Mouse (Mus musculus) midbrain, embryonic 15.5 days (tissue): ENCODE results near the gene Cdh26. TPM values are rescaled to one million over a fixed set of nuclear protein-coding genes. Genes with fewer than 3 reads are reported as not detected.

ENCODE experiments used
- ATAC-seq: fragments of 200-750 bp; cut with Nextera tagmentation; replicated peaks from 2 replicates; pipeline ENCODE4 v1.8.0; 2017; ENCODE audit warnings: moderate TSS enrichment
- H3K27ac ChIP-seq: fragments of 300-500 bp; sonication (generic); 2 replicates; pipeline ENCODE4 v1.5.1; 2015; ENCODE audit warnings: mild to moderate bottlenecking, inconsistent platforms
- H3K27me3 ChIP-seq: fragments of 300-500 bp; sonication (generic); replicated peaks from 2 replicates; pipeline ENCODE4 v1.6.1; 2015; ENCODE audit warnings: inconsistent platforms
- H3K36me3 ChIP-seq: fragments of 300-500 bp; sonication (generic); replicated peaks from 2 replicates; pipeline ENCODE4 v1.6.1; 2015; ENCODE audit warnings: inconsistent platforms
- H3K4me1 ChIP-seq: fragments of 300-500 bp; sonication (generic); 2 replicates; pipeline ENCODE4 v1.6.1; 2015; ENCODE audit warnings: inconsistent platforms
- H3K4me2 ChIP-seq: fragments of 300-500 bp; sonication (generic); 2 replicates; pipeline ENCODE4 v1.6.1; 2015; ENCODE audit warnings: inconsistent platforms, mild to moderate bottlenecking, moderate library complexity
- H3K4me3 ChIP-seq: fragments of 300-500 bp; sonication (generic); 2 replicates; pipeline ENCODE4 v1.5.1; 2015; ENCODE audit warnings: mild to moderate bottlenecking, inconsistent platforms
- H3K9ac ChIP-seq: fragments of 300-500 bp; sonication (generic); 2 replicates; pipeline ENCODE4 v1.6.1; 2015; ENCODE audit warnings: mild to moderate bottlenecking, inconsistent platforms
- H3K9me3 ChIP-seq: fragments of 300-500 bp; sonication (generic); 2 replicates; pipeline ENCODE4 v1.6.1; 2016; ENCODE audit warnings: inconsistent platforms
- WGBS: fragments of 180-500 bp; shearing (Covaris S2); methylation state at CpG from one replicate; pipeline ENCODE4 v1.1.7; 2015; ENCODE audit warnings: mixed read lengths; 5-methylcytosine and 5-hydroxymethylcytosine counted together
- polyA plus RNA-seq: library from polyadenylated mRNA; unstranded; fragments of >200 nt; fragmentation: Nextera tagmentation; extraction: Ambion mirVana; gene quantifications from 2 replicates; pipeline ENCODE4 v1.2.1, GENCODE M21; 2015

Gene Cdh26
- polyA plus RNA-seq, 1 experiment from 2014 or later: 0.27 TPM

GRCm38 (mm10) chr2:178420576-178420975, 9.8 kb upstream of the Cdh26 start:
- Histone ChIP-seq H3K36me3 (no peaks in the 10 kb centered on the region), H3K27me3 (no peaks in the 10 kb centered on the region), H3K4me3 (no peak overlapping the region), H3K9me3 (no peaks in the 10 kb centered on the region), H3K9ac (no peak overlapping the region), H3K27ac (no peak overlapping the region), H3K4me1 (no peaks in the 10 kb centered on the region; the same call in none of the 2 replicates), H3K4me2 (no peak overlapping the region)
- 86% methylated on average over 9 of the region's 9 CpGs for WGBS
- ATAC-seq: no peak

- H3K4me2 ChIP-seq: no peak overlapping the region
Measured at GRCm38 (mm10) chr2:178421603-178422002, 8.7 kb upstream of the Cdh26 start.

GRCm38 (mm10) chr2:178422186-178422585, 8.1 kb upstream of the Cdh26 start:
- Histone ChIP-seq H3K4me3 (no peak overlapping the region), H3K9me3 (no peaks in the 10 kb centered on the region), H3K4me1 (no peaks in the 10 kb centered on the region; the same call in 1 of the 2 replicates), H3K27ac (no peak overlapping the region), H3K9ac (no peak overlapping the region), H3K36me3 (no peaks in the 10 kb centered on the region), H3K4me2 (no peak overlapping the region), H3K27me3 (no peaks in the 10 kb centered on the region)
- ATAC-seq: no peak
- WGBS: 43% methylated on average over 3 of the region's 3 CpGs

More at GRCm38 (mm10) chr2:178421603-178422002, 8.7 kb upstream of the Cdh26 start:
- Histone ChIP-seq H3K36me3 (no peaks in the 10 kb centered on the region), H3K27me3 (no peaks in the 10 kb centered on the region), H3K27ac (no peak overlapping the region), H3K4me1 (no peaks in the 10 kb centered on the region; the same call in 1 of the 2 replicates), H3K9ac (no peak overlapping the region), H3K9me3 (no peaks in the 10 kb centered on the region), H3K4me3 (no peak overlapping the region)
- WGBS: 40% methylated on average over 6 of the region's 6 CpGs
- no peak; the same call in 1 of the 2 replicates for ATAC-seq

GRCm38 (mm10) chr2:178423223-178423622, 7.1 kb upstream of the Cdh26 start:
- Histone ChIP-seq H3K27ac (no peak overlapping the region), H3K27me3 (no peaks in the 10 kb centered on the region), H3K4me3 (no peak overlapping the region), H3K4me2 (no peak overlapping the region), H3K36me3 (no peaks in the 10 kb centered on the region), H3K9ac (no peak overlapping the region), H3K4me1 (no peaks in the 10 kb centered on the region; the same call in 1 of the 2 replicates), H3K9me3 (no peaks in the 10 kb centered on the region)
- ATAC-seq: no peak
- WGBS: 80% methylated on average over 5 of the region's 5 CpGs

GRCm38 (mm10) chr2:178426229-178426628, 4.1 kb upstream of the Cdh26 start:
- Histone ChIP-seq H3K27me3 (no peaks in the 10 kb centered on the region), H3K9ac (no peak overlapping the region), H3K36me3 (no peaks in the 10 kb centered on the region), H3K27ac (no peak overlapping the region), H3K4me3 (no peak overlapping the region), H3K4me2 (no peak overlapping the region), H3K4me1 (no peaks in the 10 kb centered on the region; the same call in 1 of the 2 replicates), H3K9me3 (no peaks in the 10 kb centered on the region)
- 45% methylated on average over 4 of the region's 4 CpGs for WGBS
- peak; percentile 40; the same call in 1 of the 2 replicates for ATAC-seq

- Histone ChIP-seq H3K9ac (no peak overlapping the region), H3K4me1 (no peaks in the 10 kb centered on the region; the same call in 1 of the 2 replicates), H3K4me3 (no peak overlapping the region), H3K27ac (no peak overlapping the region), H3K9me3 (no peaks in the 10 kb centered on the region), H3K36me3 (no peaks in the 10 kb centered on the region), H3K4me2 (no peak overlapping the region), H3K27me3 (no peaks in the 10 kb centered on the region)
- WGBS: 85% methylated on average over 5 of the region's 5 CpGs
- ATAC-seq: no peak
Measured at GRCm38 (mm10) chr2:178427181-178427580, 3.1 kb upstream of the Cdh26 start.

GRCm38 (mm10) chr2:178428183-178428582, 2.1 kb upstream of the Cdh26 start:
- no peak overlapping the region for H3K4me3 ChIP-seq
- WGBS: 85% methylated on average over 9 of the region's 9 CpGs

GRCm38 (mm10) chr2:178428676-178429075, 1.7 kb upstream of the Cdh26 start:
- no peak overlapping the region for H3K4me3 ChIP-seq
- no peaks in the 10 kb centered on the region for H3K36me3 ChIP-seq
- H3K9ac ChIP-seq: no peak overlapping the region
- H3K27me3 ChIP-seq: no peaks in the 10 kb centered on the region
- ATAC-seq: no peak
- 92% methylated on average over 4 of the region's 4 CpGs for WGBS
- H3K4me1 ChIP-seq: no peaks in the 10 kb centered on the region; the same call in 1 of the 2 replicates
- H3K27ac ChIP-seq: no peak overlapping the region
- H3K9me3 ChIP-seq: no peaks in the 10 kb centered on the region
- H3K4me2 ChIP-seq: no peak overlapping the region

More at GRCm38 (mm10) chr2:178428183-178428582, 2.1 kb upstream of the Cdh26 start:
- Histone ChIP-seq H3K9me3 (no peaks in the 10 kb centered on the region), H3K9ac (no peak overlapping the region), H3K27ac (no peak overlapping the region), H3K27me3 (no peaks in the 10 kb centered on the region), H3K36me3 (no peaks in the 10 kb centered on the region), H3K4me2 (no peak overlapping the region), H3K4me1 (no peaks in the 10 kb centered on the region; the same call in 1 of the 2 replicates)
- ATAC-seq: no peak

GRCm38 (mm10) chr2:178429426-178429825, 905 bp upstream of the Cdh26 start:
- no peak overlapping the region for H3K9ac ChIP-seq
- ATAC-seq: no peak
- H3K27ac ChIP-seq: no peak overlapping the region
- WGBS: 79% methylated on average over 6 of the region's 6 CpGs
- H3K4me2 ChIP-seq: no peak overlapping the region
- H3K4me3 ChIP-seq: no peak overlapping the region
- H3K36me3 ChIP-seq: no peaks in the 10 kb centered on the region
- H3K9me3 ChIP-seq: no peaks in the 10 kb centered on the region
- H3K4me1 ChIP-seq: no peaks in the 10 kb centered on the region; the same call in 1 of the 2 replicates
- no peaks in the 10 kb centered on the region for H3K27me3 ChIP-seq

GRCm38 (mm10) chr2:178433495-178433894, 3.2 kb downstream of the Cdh26 start:
- Histone ChIP-seq H3K4me2 (no peak overlapping the region), H3K4me3 (no peak overlapping the region), H3K27ac (no peak overlapping the region), H3K9me3 (no peaks in the 10 kb centered on the region), H3K36me3 (no peaks in the 10 kb centered on the region), H3K9ac (no peak overlapping the region), H3K4me1 (no peaks in the 10 kb centered on the region; the same call in 1 of the 2 replicates), H3K27me3 (no peaks in the 10 kb centered on the region)
- no peak for ATAC-seq
- 82% methylated on average over 2 of the region's 2 CpGs for WGBS

- H3K27ac ChIP-seq: no peak overlapping the region
- H3K4me3 ChIP-seq: no peak overlapping the region
- WGBS: 87% methylated on average over 2 of the region's 2 CpGs
- H3K27me3 ChIP-seq: no peaks in the 10 kb centered on the region
- H3K9me3 ChIP-seq: no peaks in the 10 kb centered on the region
- no peaks in the 10 kb centered on the region for H3K36me3 ChIP-seq
- no peak overlapping the region for H3K4me2 ChIP-seq
- H3K4me1 ChIP-seq: no peaks in the 10 kb centered on the region; the same call in 1 of the 2 replicates
- ATAC-seq: no peak
- H3K9ac ChIP-seq: no peak overlapping the region
Measured at GRCm38 (mm10) chr2:178433903-178434302, 3.6 kb downstream of the Cdh26 start.

GRCm38 (mm10) chr2:178437311-178437710, 7.0 kb downstream of the Cdh26 start:
- H3K9me3 ChIP-seq: no peaks in the 10 kb centered on the region
- H3K4me3 ChIP-seq: no peak overlapping the region
- H3K9ac ChIP-seq: no peak overlapping the region
- no peak overlapping the region for H3K27ac ChIP-seq
- no peaks in the 10 kb centered on the region for H3K4me1 ChIP-seq
- no peaks in the 10 kb centered on the region for H3K36me3 ChIP-seq
- WGBS: 53% methylated on average over 9 of the region's 9 CpGs
- no peak for ATAC-seq
- no peak overlapping the region for H3K4me2 ChIP-seq
- no peaks in the 10 kb centered on the region for H3K27me3 ChIP-seq

- Histone ChIP-seq H3K9me3 (no peaks in the 10 kb centered on the region), H3K9ac (no peak overlapping the region), H3K36me3 (no peaks in the 10 kb centered on the region), H3K4me1 (no peaks in the 10 kb centered on the region), H3K4me2 (no peak overlapping the region), H3K27ac (no peak overlapping the region), H3K27me3 (no peaks in the 10 kb centered on the region), H3K4me3 (no peak overlapping the region)
- WGBS: 81% methylated on average over 4 of the region's 4 CpGs
- no peak for ATAC-seq
Measured at GRCm38 (mm10) chr2:178449386-178449785, 19.1 kb downstream of the Cdh26 start.
